Mouse (Mus musculus) spleen, adult 2 months (tissue): ENCODE data around the gene Gm20388.

Experiments
- CTCF ChIP-seq: fragments of 200-500 bp; IDR thresholded peaks from 2 replicates; pipeline ENCODE4 v1.5.1; 2011; ENCODE audit warnings: mild to moderate bottlenecking, inconsistent platforms; ENCODE audit not compliant: insufficient read depth, insufficient read length, insufficient replicate concordance; ENCODE audit errors: extremely low read depth
- POLR2A ChIP-seq: fragments of 200-500 bp; IDR thresholded peaks from 2 replicates; pipeline ENCODE4 v1.6.1; 2011; ENCODE audit warnings: low read depth, low read length, inconsistent platforms

GRCm38 (mm10) chr8:123684806-123685205, 3774.2 kb downstream of the Gm20388 start:
- TF ChIP-seq POLR2A (no peak), CTCF (no peak)
